Mouse (Mus musculus) small intestine, adult 2 months (tissue): ENCODE results near the gene Sugt1.

ENCODE experiments used
- CTCF ChIP-seq: fragments of 200-500 bp; IDR thresholded peaks from 2 replicates; pipeline ENCODE4 v1.5.1; 2012; ENCODE audit warnings: low read depth, mild to moderate bottlenecking, control low read depth, inconsistent platforms, low read length, moderate library complexity, mixed read lengths; ENCODE audit not compliant: insufficient replicate concordance, insufficient read length; ENCODE audit errors: extremely low read depth
- POLR2A ChIP-seq: fragments of 200-500 bp; IDR thresholded peaks from 2 replicates; pipeline ENCODE4 v1.6.1; 2012; ENCODE audit warnings: low read depth, mild to moderate bottlenecking, control low read depth, inconsistent platforms, low read length, moderate library complexity

DNA sequence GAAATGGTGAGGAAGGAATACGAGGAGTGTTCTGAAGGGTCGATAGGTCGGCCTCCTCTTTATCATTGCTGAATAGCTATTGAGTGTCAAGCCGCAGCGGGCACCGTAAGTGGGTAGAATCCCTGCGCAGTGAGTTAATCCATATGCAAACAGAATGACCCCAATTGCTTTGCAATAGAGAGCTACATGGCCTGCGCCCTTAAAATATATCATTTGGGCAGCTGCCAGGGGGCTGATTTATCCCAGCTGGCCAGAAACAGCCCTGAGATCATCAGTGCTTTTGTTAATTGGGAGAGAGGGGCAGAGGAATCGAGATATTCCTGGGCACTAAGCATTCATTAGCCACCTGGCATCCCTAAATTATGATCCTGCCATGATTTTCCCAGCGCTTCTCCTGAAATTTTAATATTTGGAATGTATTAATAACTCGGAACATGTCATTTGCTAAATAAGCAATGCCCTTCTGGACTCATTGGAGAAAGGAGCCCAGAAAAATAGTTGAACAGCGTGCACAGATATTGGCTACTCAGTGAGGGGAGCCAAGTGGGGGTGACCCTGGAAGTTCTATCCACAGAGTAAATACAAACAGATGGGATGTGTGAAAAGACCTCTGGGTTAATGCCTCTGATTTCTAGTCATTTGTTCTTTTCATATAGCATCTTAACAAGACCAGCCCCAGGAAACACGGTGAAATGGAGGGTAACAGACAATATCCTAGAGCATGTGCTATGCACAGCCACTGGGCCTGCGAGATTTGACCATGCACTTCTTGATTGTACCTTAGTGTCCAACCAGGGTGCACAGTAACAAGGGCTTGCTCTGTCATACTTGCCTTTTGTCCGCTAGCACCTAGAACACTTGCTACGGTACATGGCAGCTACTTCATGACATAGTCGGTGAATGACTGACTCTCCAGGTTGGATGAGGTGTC lies 85.9 kb downstream of the Sugt1 start:
- no peak for TF ChIP-seq CTCF
- TF ChIP-seq POLR2A, result no peak
